Mouse (Mus musculus) embryonic facial prominence, embryonic 11.5 days (tissue): ENCODE measurements around the gene Ftl1. TPM values are rescaled to one million over a fixed set of nuclear protein-coding genes. Genes with fewer than 3 reads are reported as not detected.

ENCODE experiments used
- ATAC-seq: fragments of 200-750 bp; cut with Nextera tagmentation; replicated peaks from 2 replicates; pipeline ENCODE4 v1.8.0; 2017; ENCODE audit warnings: low read depth; ENCODE audit not compliant: insufficient number of reproducible peaks, low FRiP score, low TSS enrichment
- DNase-seq: peaks from one replicate; pipeline ENCODE4 v3.0.0-alpha.2; 2015; ENCODE audit warnings: low spot score
- H3K27ac ChIP-seq: fragments of 300-500 bp; sonication (generic); replicated peaks from 2 replicates; pipeline ENCODE4 v1.5.1; 2014; ENCODE audit warnings: mild to moderate bottlenecking, low read depth, low read length, control low read depth
- H3K27me3 ChIP-seq: fragments of 300-500 bp; sonication (generic); 2 replicates; pipeline ENCODE4 v1.6.1; 2014; ENCODE audit warnings: mild to moderate bottlenecking, low read length, moderate library complexity, mixed read lengths; ENCODE audit not compliant: control insufficient read depth, insufficient read depth
- H3K36me3 ChIP-seq: fragments of 300-500 bp; sonication (generic); replicated peaks from 2 replicates; pipeline ENCODE4 v1.6.1; 2014; ENCODE audit warnings: low read depth, mild to moderate bottlenecking, low read length, moderate library complexity, mixed read lengths; ENCODE audit not compliant: control insufficient read depth, insufficient read depth
- H3K4me1 ChIP-seq: fragments of 300-500 bp; sonication (generic); 2 replicates; pipeline ENCODE4 v1.6.1; 2014; ENCODE audit warnings: low read length, mixed read lengths; ENCODE audit not compliant: control insufficient read depth, insufficient read depth
- H3K4me2 ChIP-seq: fragments of 300-500 bp; sonication (generic); 2 replicates; pipeline ENCODE4 v1.6.1; 2014; ENCODE audit warnings: low read depth, mild to moderate bottlenecking, control low read depth, low read length, moderate library complexity
- H3K4me3 ChIP-seq: fragments of 300-500 bp; sonication (generic); 2 replicates; pipeline ENCODE4 v1.5.1; 2014; ENCODE audit warnings: low read depth, low read length, control low read depth
- H3K9ac ChIP-seq: fragments of 300-500 bp; sonication (generic); replicated peaks from 2 replicates; pipeline ENCODE4 v1.6.1; 2014; ENCODE audit warnings: mild to moderate bottlenecking, control low read depth, low read length
- H3K9me3 ChIP-seq: fragments of 300-500 bp; sonication (generic); replicated peaks from 2 replicates; pipeline ENCODE4 v1.6.1; 2016; ENCODE audit warnings: mild to moderate bottlenecking, low read length, inconsistent platforms, mixed read lengths; ENCODE audit not compliant: control insufficient read depth
- WGBS: fragments of 180-500 bp; shearing (Covaris S2); extraction: QIAGEN DNeasy Blood & Tissue Kit; methylation state at CpG from one replicate; pipeline ENCODE4 v1.1.7; 2014; 5-methylcytosine and 5-hydroxymethylcytosine counted together
- polyA plus RNA-seq: library from polyadenylated mRNA; unstranded; fragments of >200 nt; fragmentation: Nextera tagmentation; extraction: Ambion mirVana; gene quantifications from 2 replicates; pipeline ENCODE4 v1.2.1, GENCODE M21; 2014

Gene Ftl1
- polyA plus RNA-seq, 1 experiment from 2014 or later, result 4,830 TPM

DNA sequence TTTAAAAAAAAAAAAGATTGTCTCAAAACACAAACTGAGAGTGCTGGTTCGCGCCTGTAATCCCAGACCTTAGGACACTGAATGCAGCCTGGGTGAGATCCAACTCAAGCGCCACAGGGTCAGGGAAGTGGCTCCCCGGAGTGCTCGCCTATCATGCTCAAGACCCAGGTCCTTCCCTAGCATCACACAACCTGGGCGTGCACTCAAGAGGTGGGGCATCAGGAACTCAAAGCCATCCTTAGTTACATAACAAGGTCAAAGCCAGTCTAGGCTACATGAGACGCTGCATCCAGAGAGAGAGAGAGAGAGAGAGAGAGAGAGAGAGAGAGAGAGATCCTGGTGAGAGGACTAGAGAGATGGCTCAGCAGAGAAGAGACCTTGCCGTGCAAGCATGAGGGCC lies 33.1 kb downstream of the Ftl1 start:
- Histone ChIP-seq H3K4me2 (no peak overlapping the region), H3K9me3 (no peaks in the 10 kb centered on the region), H3K36me3 (peaks cover 24% of the 10 kb centered on the region), H3K4me3 (no peak overlapping the region), H3K27ac (no peak overlapping the region), H3K4me1 (no peaks in the 10 kb centered on the region), H3K27me3 (no peaks in the 10 kb centered on the region), H3K9ac (no peak overlapping the region)
- 93% methylated on average over 8 of the region's 8 CpGs for WGBS
- ATAC-seq (no peak), DNase-seq (no peak)

DNA sequence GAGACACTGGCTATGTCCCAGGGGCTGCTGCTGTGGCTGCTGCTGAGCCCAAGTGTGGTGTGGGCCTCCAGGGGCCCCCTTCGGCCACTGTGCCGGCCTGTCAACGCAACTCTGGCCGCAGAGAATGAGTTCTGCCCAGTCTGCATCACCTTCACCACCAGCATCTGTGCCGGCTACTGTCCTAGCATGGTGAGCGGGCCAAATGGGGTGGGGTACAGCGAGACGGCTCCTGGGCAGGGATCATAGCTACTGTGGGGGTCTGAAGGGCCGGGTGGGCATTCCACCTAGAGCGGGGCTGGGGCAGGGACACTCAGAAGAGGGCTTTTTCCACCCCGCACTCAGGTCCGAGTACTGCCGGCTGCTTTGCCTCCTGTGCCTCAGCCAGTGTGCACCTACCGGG lies 38.5 kb downstream of the Ftl1 start:
- Histone ChIP-seq H3K4me2 (no peak overlapping the region), H3K9me3 (no peaks in the 10 kb centered on the region), H3K9ac (no peak overlapping the region), H3K27me3 (peaks cover 25% of the 10 kb centered on the region), H3K36me3 (peaks cover 23% of the 10 kb centered on the region), H3K27ac (no peak overlapping the region), H3K4me1 (no peaks in the 10 kb centered on the region; the same call in 1 of the 2 replicates), H3K4me3 (no peak overlapping the region)
- DNase-seq (no peak), ATAC-seq (no peak)
- 89% methylated on average over 14 of the region's 14 CpGs for WGBS

DNA sequence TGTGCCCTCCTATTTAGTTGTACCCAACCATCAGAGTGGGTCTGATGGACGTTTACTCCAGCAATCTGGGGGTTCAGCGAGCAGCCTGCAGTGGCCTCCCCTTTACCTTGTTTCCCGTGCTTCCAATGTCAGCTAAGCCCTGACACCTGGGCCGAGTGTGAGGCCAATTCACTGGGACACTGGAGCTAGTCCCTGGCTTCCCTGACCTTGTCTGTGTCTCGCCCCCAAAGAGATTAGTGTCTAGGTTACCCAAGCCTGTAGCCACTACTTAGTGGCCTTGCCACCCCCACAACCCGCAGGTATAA lies 39.1 kb downstream of the Ftl1 start, which contains the start of gene Lhb:
Gene Lhb (plus strand): TSS at position 206 of the 305 bp plus-strand sequence.
- WGBS, result 57% methylated on average over 6 of the region's 6 CpGs
- Histone ChIP-seq H3K9me3 (no peaks in the 10 kb centered on the region), H3K36me3 (peaks cover 23% of the 10 kb centered on the region), H3K4me3 (no peak within 1 kb of the TSS; the same call in 1 of the 2 replicates), H3K9ac (no peak within 1 kb of the TSS), H3K27me3 (peaks cover 32% of the 10 kb centered on the region), H3K27ac (no peak within 1 kb of the TSS), H3K4me1 (peaks cover 2% of the 10 kb centered on the region; the same call in 1 of the 2 replicates), H3K4me2 (peak within 1 kb of the TSS; percentile 19; the same call in 1 of the 2 replicates)
- no peak for ATAC-seq
- DNase-seq, result no peak

DNA sequence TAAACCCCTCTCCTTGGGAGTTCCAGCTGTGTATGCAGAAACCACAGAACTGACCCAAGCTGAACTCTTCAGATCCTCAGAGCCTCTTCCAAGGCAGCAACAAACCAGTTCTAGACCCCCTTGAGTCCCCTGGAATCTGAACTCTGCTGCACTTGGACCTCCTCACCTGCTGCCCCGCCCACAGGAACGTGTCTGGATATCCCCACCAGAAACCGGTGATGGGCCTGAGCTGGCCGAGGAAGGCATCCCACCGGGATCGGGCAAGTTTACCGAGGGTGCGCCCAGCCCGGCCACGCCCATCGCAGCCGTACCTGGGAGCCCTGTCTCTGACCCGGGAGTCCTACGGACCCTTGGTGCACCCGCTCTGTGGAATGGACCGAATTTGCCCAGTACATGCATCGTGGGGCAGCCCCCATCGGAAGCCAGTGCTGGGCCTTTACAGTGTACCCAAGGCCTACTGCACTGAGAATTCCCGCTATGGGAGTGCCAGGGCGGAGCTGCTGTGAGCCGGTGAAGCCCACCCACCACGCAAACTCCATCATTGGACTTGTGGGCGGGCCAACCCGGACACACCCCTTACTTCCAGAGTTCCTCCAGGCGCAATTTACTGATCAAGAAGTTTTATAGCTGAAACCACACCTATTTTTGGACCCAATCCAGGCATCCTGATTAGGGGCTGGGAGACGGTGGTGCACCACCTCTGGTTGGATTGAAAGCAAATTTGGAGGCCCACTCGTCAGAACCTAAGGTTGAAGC lies 39.6 kb downstream of the Ftl1 start:
- no peaks in the 10 kb centered on the region for H3K9me3 ChIP-seq
- no peak for ATAC-seq
- peaks cover 37% of the 10 kb centered on the region for H3K27me3 ChIP-seq
- peak overlapping the region; percentile 19; the same call in 1 of the 2 replicates for H3K4me2 ChIP-seq
- peak; percentile 54 for DNase-seq
- no peak overlapping the region for H3K27ac ChIP-seq
- H3K4me3 ChIP-seq, result no peak overlapping the region; the same call in 1 of the 2 replicates
- peaks cover 23% of the 10 kb centered on the region for H3K36me3 ChIP-seq
- peaks cover 5% of the 10 kb centered on the region; the same call in 1 of the 2 replicates for H3K4me1 ChIP-seq
- WGBS, result 13% methylated on average over 27 of the region's 27 CpGs
- H3K9ac ChIP-seq, result no peak overlapping the region

DNA sequence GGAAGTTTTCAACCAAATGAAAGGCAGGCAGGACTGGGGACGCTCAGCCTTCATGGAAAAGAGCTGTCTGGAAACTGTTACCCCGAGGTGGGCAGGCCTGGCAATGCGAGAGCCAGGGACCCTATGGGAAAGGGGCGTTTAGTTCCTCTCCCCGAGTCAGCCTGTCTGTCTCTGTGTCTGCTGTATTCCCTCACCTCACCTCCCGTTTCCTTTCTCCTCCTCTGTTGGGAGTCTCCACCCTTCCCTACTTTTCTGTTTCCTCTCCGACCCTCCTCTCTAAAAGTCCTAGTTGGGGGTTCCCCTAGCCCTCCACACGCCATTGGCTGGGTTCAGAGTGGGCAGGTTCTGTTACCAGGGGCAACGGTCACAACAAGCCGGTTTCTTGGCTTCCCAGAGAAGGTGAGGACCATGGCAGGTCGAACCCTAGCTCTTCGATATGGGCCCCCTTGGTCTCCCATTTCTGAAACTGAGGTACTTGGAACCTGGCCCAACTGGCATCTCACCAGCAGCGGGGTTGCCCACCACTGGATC lies 41.7 kb downstream of the Ftl1 start:
- H3K4me1 ChIP-seq, result peaks cover 5% of the 10 kb centered on the region; the same call in 1 of the 2 replicates
- peaks cover 57% of the 10 kb centered on the region for H3K27me3 ChIP-seq
- no peak overlapping the region for H3K27ac ChIP-seq
- no peak for ATAC-seq
- no peak overlapping the region for H3K4me3 ChIP-seq
- peak; percentile 55 for DNase-seq
- 0 out of 2 replicates have a peak overlapping the region, but pooled peaks have one; percentile 2 for H3K4me2 ChIP-seq
- WGBS, result 9% methylated on average over 13 of the region's 13 CpGs
- no peak overlapping the region for H3K9ac ChIP-seq
- peaks cover 9% of the 10 kb centered on the region for H3K36me3 ChIP-seq
- H3K9me3 ChIP-seq, result no peaks in the 10 kb centered on the region

DNA sequence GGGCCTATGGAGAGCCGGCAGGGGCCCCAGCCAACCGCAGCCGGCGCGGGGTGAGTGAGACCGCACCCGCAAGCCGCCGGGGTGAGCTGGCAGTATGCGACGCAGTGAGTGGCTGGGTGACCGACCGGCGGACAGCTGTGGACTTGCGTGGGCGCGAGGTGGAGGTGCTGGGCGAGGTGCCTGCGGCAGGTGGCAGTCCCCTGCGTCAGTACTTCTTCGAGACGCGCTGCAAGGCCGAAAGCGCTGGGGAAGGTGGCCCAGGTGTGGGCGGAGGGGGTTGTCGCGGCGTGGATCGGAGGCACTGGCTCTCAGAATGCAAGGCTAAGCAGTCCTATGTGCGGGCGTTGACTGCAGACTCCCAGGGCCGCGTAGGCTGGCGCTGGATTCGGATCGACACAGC lies 44.0 kb downstream of the Ftl1 start:
- H3K9me3 ChIP-seq, result no peaks in the 10 kb centered on the region
- peak overlapping the region; percentile 10; the same call in 1 of the 2 replicates for H3K4me3 ChIP-seq
- no peaks in the 10 kb centered on the region for H3K36me3 ChIP-seq
- H3K4me2 ChIP-seq, result peak overlapping the region; percentile 25
- H3K9ac ChIP-seq, result peak overlapping the region; percentile 41; the same call in 1 of the 2 replicates
- ATAC-seq (no peak), DNase-seq (no peak)
- H3K27me3 ChIP-seq, result peaks cover 68% of the 10 kb centered on the region
- H3K27ac ChIP-seq, result no peak overlapping the region
- WGBS, result 10% methylated on average over 37 of the region's 37 CpGs
- peaks cover 5% of the 10 kb centered on the region; the same call in 1 of the 2 replicates for H3K4me1 ChIP-seq

DNA sequence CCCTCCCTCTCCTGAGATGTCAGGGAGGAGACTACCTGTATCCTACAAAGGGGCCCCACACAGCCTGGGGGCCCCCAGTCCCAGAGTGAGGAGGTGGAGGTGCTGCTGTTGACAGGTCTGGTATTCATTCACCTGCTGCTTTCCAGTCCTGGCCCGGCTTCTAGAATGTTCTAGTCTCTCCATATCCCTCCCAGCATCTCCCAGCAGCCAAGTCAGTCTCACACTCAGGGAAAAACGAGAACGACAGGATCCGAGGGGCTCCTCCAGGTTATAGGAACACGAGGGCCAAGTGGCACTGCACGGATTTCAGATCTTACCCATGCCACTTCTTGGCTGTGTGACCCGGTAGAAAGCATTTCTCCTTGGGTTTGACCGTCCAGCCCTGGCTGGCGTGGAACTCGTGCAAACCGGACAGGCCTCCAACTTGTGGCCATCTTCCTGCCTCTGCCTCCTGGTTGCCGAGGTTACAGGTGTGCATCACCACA lies 44.9 kb downstream of the Ftl1 start:
- WGBS, result 43% methylated on average over 12 of the region's 12 CpGs
- ATAC-seq (no peak), DNase-seq (no peak)
- peaks cover 5% of the 10 kb centered on the region; the same call in 1 of the 2 replicates for H3K4me1 ChIP-seq
- no peaks in the 10 kb centered on the region for H3K36me3 ChIP-seq
- H3K9ac ChIP-seq, result no peak overlapping the region
- H3K27ac ChIP-seq, result no peak overlapping the region
- no peak overlapping the region for H3K4me2 ChIP-seq
- no peak overlapping the region for H3K4me3 ChIP-seq
- H3K27me3 ChIP-seq, result peaks cover 65% of the 10 kb centered on the region
- no peaks in the 10 kb centered on the region for H3K9me3 ChIP-seq
